Mouse (Mus musculus) forebrain, embryonic 14.5 days (tissue): ENCODE results near the gene Lca5. TPM values are rescaled to one million over a fixed set of nuclear protein-coding genes. Genes with fewer than 3 reads are reported as not detected.

Source experiments
- ATAC-seq: fragments of 200-750 bp; cut with Nextera tagmentation; 2 replicates; pipeline ENCODE4 v1.8.0; 2017; ENCODE audit warnings: mild to moderate bottlenecking, moderate library complexity
- DNase-seq: peaks from one replicate; pipeline ENCODE4 v3.0.0-alpha.2; 2015; ENCODE audit warnings: low spot score
- H3K27ac ChIP-seq: fragments of 300-500 bp; sonication (generic); 2 replicates; pipeline ENCODE4 v1.5.1; 2014; ENCODE audit warnings: low read depth, mild to moderate bottlenecking, control low read depth, low read length, moderate library complexity
- H3K27me3 ChIP-seq: fragments of 300-500 bp; sonication (generic); replicated peaks from 2 replicates; pipeline ENCODE4 v1.6.1; 2014; ENCODE audit warnings: low read length, control low read depth, mixed read lengths; ENCODE audit not compliant: control insufficient read depth, insufficient read depth
- H3K36me3 ChIP-seq: fragments of 300-500 bp; sonication (generic); 2 replicates; pipeline ENCODE4 v1.6.1; 2014; ENCODE audit warnings: low read length, control low read depth; ENCODE audit not compliant: control insufficient read depth, insufficient read depth
- H3K4me1 ChIP-seq: fragments of 300-500 bp; sonication (generic); 2 replicates; pipeline ENCODE4 v1.6.1; 2014; ENCODE audit warnings: antibody characterized with exemption, low read length, control low read depth; ENCODE audit not compliant: control insufficient read depth, insufficient read depth
- H3K4me2 ChIP-seq: fragments of 300-500 bp; sonication (generic); 2 replicates; pipeline ENCODE4 v1.6.1; 2014; ENCODE audit warnings: mild to moderate bottlenecking, control low read depth, low read length
- H3K4me3 ChIP-seq: fragments of 300-500 bp; sonication (generic); 2 replicates; pipeline ENCODE4 v1.5.1; 2014; ENCODE audit warnings: low read depth, low read length, control low read depth
- H3K9ac ChIP-seq: fragments of 300-500 bp; sonication (generic); 2 replicates; pipeline ENCODE4 v1.6.1; 2014; ENCODE audit warnings: mild to moderate bottlenecking, low read length, control low read depth, moderate library complexity
- H3K9me3 ChIP-seq: fragments of 300-500 bp; sonication (generic); replicated peaks from 2 replicates; pipeline ENCODE4 v1.6.1; 2016; ENCODE audit warnings: low read length, control low read depth, mixed read lengths; ENCODE audit not compliant: control insufficient read depth
- WGBS: fragments of 180-500 bp; shearing (Covaris S2); extraction: QIAGEN DNeasy Blood & Tissue Kit; methylation state at CpG from one replicate; pipeline ENCODE4 v1.1.7; 2014; 5-methylcytosine and 5-hydroxymethylcytosine counted together
- polyA plus RNA-seq: library from polyadenylated mRNA; unstranded; fragments of >200 nt; fragmentation: Nextera tagmentation; extraction: Ambion mirVana; gene quantifications from 2 replicates; pipeline ENCODE4 v1.2.1, GENCODE M21; 2014

Lca5 gene
- polyA plus RNA-seq, 1 experiment from 2014 or later = 23.8 TPM

DNA sequence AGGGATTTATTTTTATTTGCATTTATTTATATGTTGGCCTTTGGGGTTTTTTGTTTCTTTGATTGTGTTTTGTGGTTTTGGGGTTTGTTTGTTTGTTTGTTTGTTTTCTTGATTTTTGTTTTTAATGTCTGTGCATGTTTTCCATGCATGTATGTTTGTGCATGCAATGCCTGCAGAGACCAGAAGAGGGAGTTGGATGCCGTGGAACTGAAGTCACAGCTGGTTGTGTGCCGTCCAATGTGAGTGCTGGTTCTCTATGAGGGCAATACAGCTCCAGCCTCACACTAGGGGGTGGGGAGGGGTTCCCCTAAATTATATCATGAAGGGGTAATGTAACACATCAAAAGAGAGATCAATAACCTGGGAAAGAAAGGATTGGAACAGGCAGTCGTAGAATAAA, 58.2 kb downstream of the Lca5 start:
- Histone ChIP-seq H3K9ac (no peak overlapping the region), H3K36me3 (no peaks in the 10 kb centered on the region), H3K4me1 (no peaks in the 10 kb centered on the region), H3K27me3 (no peaks in the 10 kb centered on the region), H3K4me2 (no peak overlapping the region), H3K27ac (no peak overlapping the region), H3K9me3 (no peaks in the 10 kb centered on the region), H3K4me3 (no peak overlapping the region)
- WGBS = 45% methylated on average over 3 of the region's 3 CpGs
- no peak for ATAC-seq
- peak; percentile 27 for DNase-seq

DNA sequence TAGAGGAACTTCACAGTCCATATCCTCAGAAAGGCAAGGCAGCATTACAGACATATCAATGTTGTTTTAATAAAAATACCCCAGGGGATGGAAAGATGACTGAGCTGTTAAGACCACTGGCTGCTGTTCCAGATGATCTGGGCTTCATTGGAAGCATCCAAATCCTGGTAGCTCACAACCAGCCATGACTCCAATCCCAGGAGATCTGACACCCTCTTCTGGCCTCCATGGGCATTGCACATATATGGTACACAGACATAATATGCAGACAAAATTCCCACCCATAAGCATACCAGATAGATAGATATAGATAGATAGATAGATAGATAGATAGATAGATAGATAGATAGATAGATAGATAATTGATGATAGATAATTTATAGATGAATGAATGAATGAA, 59.6 kb downstream of the Lca5 start:
- ATAC-seq (no peak), DNase-seq (peak; percentile 33)
- no peak overlapping the region for H3K9ac ChIP-seq
- H3K9me3 ChIP-seq = no peaks in the 10 kb centered on the region
- no peak overlapping the region for H3K4me2 ChIP-seq
- H3K27me3 ChIP-seq = no peaks in the 10 kb centered on the region
- H3K36me3 ChIP-seq = no peaks in the 10 kb centered on the region
- H3K4me3 ChIP-seq = no peak overlapping the region
- H3K4me1 ChIP-seq = no peaks in the 10 kb centered on the region
- no peak overlapping the region for H3K27ac ChIP-seq

- DNase-seq (peak; percentile 26), ATAC-seq (no peak)
- Histone ChIP-seq H3K4me3 (no peak overlapping the region), H3K27me3 (no peaks in the 10 kb centered on the region), H3K4me1 (no peaks in the 10 kb centered on the region), H3K4me2 (no peak overlapping the region), H3K27ac (no peak overlapping the region), H3K36me3 (no peaks in the 10 kb centered on the region), H3K9ac (no peak overlapping the region), H3K9me3 (no peaks in the 10 kb centered on the region)
- 54% methylated on average over 10 of the region's 10 CpGs for WGBS
These were observed 61.3 kb downstream of the Lca5 start for GRCm38 (mm10) chr9:83379661-83380060.

DNA sequence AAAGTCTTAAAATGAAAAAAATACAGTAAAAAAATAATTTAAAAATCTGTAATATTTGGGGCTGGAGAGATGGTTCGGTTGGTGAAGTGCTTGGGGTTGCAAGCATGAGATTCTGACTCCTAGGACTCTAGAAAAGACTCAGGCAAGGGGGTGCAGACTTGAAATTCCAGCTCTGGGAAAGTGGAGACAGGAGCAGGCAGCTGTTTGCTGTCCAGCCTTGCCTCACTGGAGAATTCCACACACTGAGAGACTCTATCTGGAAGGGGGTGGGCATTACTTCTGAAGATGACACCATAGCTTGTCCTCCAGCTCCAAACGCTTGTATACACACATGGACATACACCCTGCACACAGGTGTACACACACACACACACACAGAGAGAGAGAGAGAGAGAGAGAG, 63.8 kb downstream of the Lca5 start:
- Histone ChIP-seq H3K4me3 (no peak overlapping the region), H3K4me2 (no peak overlapping the region), H3K9me3 (no peaks in the 10 kb centered on the region), H3K36me3 (no peaks in the 10 kb centered on the region), H3K4me1 (no peaks in the 10 kb centered on the region), H3K9ac (no peak overlapping the region), H3K27me3 (no peaks in the 10 kb centered on the region), H3K27ac (no peak overlapping the region)
- DNase-seq (no peak), ATAC-seq (no peak)
- WGBS = 83% methylated on average over 2 of the region's 2 CpGs

GRCm38 (mm10) chr9:83375522-83376176, 65.3 kb downstream of the Lca5 start:
- Histone ChIP-seq H3K27ac (no peak overlapping the region), H3K27me3 (no peaks in the 10 kb centered on the region), H3K4me3 (no peak overlapping the region), H3K9me3 (no peaks in the 10 kb centered on the region), H3K4me1 (no peaks in the 10 kb centered on the region), H3K4me2 (no peak overlapping the region), H3K36me3 (no peaks in the 10 kb centered on the region), H3K9ac (no peak overlapping the region)
- DNase-seq (no peak), ATAC-seq (no peak)
- WGBS = 80% methylated on average over 4 of the region's 4 CpGs

DNA sequence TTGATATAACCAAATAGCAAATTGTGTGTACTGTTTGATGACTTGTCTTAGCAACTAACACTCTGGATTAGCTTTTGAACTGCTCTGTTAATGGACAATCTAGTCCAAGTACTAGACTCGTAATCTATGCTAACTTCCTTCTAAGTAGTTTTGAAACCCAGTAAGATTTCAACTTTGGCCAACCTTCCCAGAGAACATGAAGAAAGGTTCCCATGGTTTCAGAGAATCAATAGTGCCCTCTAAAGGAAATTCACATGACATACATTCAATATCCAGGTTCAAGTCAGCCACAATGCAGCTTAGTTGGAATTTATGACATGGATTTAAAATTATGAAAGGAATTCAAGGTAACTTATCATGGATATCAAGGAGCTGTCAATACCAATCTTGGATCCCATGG, 70.0 kb downstream of the Lca5 start:
- ATAC-seq (no peak), DNase-seq (peak; percentile 65)
- H3K27me3 ChIP-seq = no peaks in the 10 kb centered on the region
- no peaks in the 10 kb centered on the region for H3K4me1 ChIP-seq
- no peak overlapping the region for H3K27ac ChIP-seq
- no peaks in the 10 kb centered on the region for H3K36me3 ChIP-seq
- WGBS = 43% methylated on average over 1 of the region's 1 CpGs
- no peaks in the 10 kb centered on the region for H3K9me3 ChIP-seq
- H3K4me3 ChIP-seq = no peak overlapping the region
- H3K4me2 ChIP-seq = no peak overlapping the region
- H3K9ac ChIP-seq = no peak overlapping the region

- H3K4me2 ChIP-seq = no peak overlapping the region
- H3K27ac ChIP-seq = no peak overlapping the region
- no peaks in the 10 kb centered on the region for H3K9me3 ChIP-seq
- DNase-seq = peak; percentile 56
- H3K4me3 ChIP-seq = no peak overlapping the region
- H3K9ac ChIP-seq = no peak overlapping the region
- H3K27me3 ChIP-seq = no peaks in the 10 kb centered on the region
- H3K36me3 ChIP-seq = no peaks in the 10 kb centered on the region
- WGBS = 85% methylated on average over 1 of the region's 1 CpGs
- no peaks in the 10 kb centered on the region for H3K4me1 ChIP-seq
- ATAC-seq = no peak
These were observed 72.7 kb downstream of the Lca5 start for GRCm38 (mm10) chr9:83368234-83368633.

- Histone ChIP-seq H3K4me1 (0 out of 2 replicates have a peak, but pooled peaks cover 2% of the 10 kb centered on the region), H3K27me3 (no peaks in the 10 kb centered on the region), H3K9me3 (no peaks in the 10 kb centered on the region), H3K4me3 (no peak overlapping the region), H3K36me3 (no peaks in the 10 kb centered on the region), H3K9ac (no peak overlapping the region), H3K27ac (no peak overlapping the region), H3K4me2 (no peak overlapping the region)
- DNase-seq (no peak), ATAC-seq (no peak)
- WGBS = 68% methylated on average over 4 of the region's 4 CpGs
These were observed 85.1 kb downstream of the Lca5 start for GRCm38 (mm10) chr9:83355802-83356201.

DNA sequence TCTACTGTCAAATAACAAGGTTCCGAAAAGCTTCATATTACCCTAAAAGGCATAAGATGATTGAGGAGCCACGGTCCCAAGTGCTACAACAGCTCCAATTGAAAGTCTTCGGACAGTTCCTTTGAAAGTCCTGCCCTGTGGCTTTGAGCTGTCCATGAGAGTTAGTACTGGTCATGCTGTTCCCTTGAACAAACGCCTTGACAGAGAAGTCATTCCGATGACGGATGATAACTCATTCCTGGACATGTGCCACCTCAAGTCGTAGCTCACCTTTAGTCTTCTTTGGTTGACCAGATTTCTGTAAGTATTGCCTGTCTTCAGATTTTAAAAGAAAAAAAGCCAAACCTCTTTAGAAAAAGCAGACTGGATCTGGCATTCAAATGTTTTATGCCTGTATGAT, 87.6 kb downstream of the Lca5 start:
- no peaks in the 10 kb centered on the region for H3K9me3 ChIP-seq
- no peaks in the 10 kb centered on the region for H3K27me3 ChIP-seq
- H3K4me2 ChIP-seq = no peak overlapping the region
- H3K27ac ChIP-seq = no peak overlapping the region
- WGBS = 92% methylated on average over 7 of the region's 7 CpGs
- H3K36me3 ChIP-seq = no peaks in the 10 kb centered on the region
- H3K4me3 ChIP-seq = no peak overlapping the region
- DNase-seq (no peak), ATAC-seq (no peak)
- H3K9ac ChIP-seq = no peak overlapping the region
- peaks cover 7% of the 10 kb centered on the region for H3K4me1 ChIP-seq
